Mouse (Mus musculus) CD8-positive naive resting alpha-beta T cell, adult 57 days (primary cell): ENCODE results near the gene Kif16b. TPM values are rescaled to one million over a fixed set of nuclear protein-coding genes. Genes with fewer than 3 reads are reported as not detected.

Experiments used
- total RNA-seq: library from RNA; stranded (reverse); gene quantifications from one replicate; pipeline ENCODE4 v1.2.4, GENCODE M21; 2023

Gene Kif16b
- total RNA-seq, result 26.0 TPM

GRCm38 (mm10) chr2:142900862-142901805, at the start of gene Kif16b:
Gene Kif16b (minus strand): TSS chr2:142901531.

Other genes with a start within 250 kb of the Kif16b start
- gene Snrpb2, start 161.5 kb upstream of the Kif16b start, total RNA-seq, result 58.0 TPM
- not detected for gene Otor, start 176.9 kb upstream of the Kif16b start, total RNA-seq